Comparison of ENCODE assay signal across 11 mouse cellular contexts in the genomic region with DNA sequence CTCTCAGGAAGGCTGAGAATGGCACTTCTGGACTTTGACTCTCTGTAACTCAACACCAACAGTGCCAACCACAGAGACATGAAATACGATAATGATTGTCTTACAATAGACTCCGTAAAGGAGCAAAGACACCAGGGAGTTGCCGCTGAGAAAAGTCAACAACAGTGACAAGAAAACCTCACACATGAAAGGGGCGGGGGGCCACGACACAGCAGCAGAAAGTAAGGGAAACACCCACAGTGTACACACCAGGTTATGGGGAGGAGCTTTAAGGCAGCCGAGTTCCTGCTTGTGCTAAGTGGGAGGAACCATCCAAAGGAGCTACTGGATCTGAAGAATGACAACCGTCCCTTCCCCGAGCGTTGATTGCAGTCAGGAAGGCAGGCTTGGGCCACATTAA. TPM values are rescaled to one million over a fixed set of nuclear protein-coding genes. Genes with fewer than 3 reads are reported as not detected.
A peak's percentile ranks its signal among the peaks of the same experiment; 100 is the strongest.
DNase-seq lines count a peak whose midpoint lies in the region; ATAC-seq and TF ChIP-seq lines count a peak whose summit lies in the region.
"Had no signal": no experiment of that assay in that cellular context is flagged by ENCODE, and none has a peak within 500 bp of the region (broad histone marks: within the 10 kb centered on the region; RNA-seq: fewer than 3 reads in every experiment).

No protein-coding gene starts in this region.

- H3K4me2 ChIP-seq in kidney, postnatal 0 days (ENCODE audit: low read length) = peak overlapping the region; percentile 39
- no peak overlapping the region for H3K4me2 ChIP-seq in hindbrain, embryonic 16.5 days (ENCODE audit: low read length)

- DNase-seq in lung, adult 18-20 months = peak; percentile 62 to 77
- DNase-seq in lung, postnatal 14 days = no peak
- peak; percentile 85 for DNase-seq in kidney, postnatal 0 days (ENCODE audit: low spot score)
- peak; percentile 57 for DNase-seq in lung, postnatal 25 days (ENCODE audit: low spot score)
- DNase-seq in gastrocnemius, adult 8-10 months (ENCODE audit: low spot score in 2 of 2) = no peak
- DNase-seq in cerebellum, adult 9-11 months = no peak
- no peak for DNase-seq in heart, postnatal 25 days (ENCODE audit: low spot score)
- DNase-seq: adrenal gland, adult 8-10 months; cerebellum, postnatal 25 days had no signal

- peak; percentile 71 for ATAC-seq in kidney, postnatal 0 days (replicated peaks; ENCODE audit: low FRiP score, low read depth)
- no peak for ATAC-seq in hindbrain, embryonic 16.5 days

- H3K4me3 ChIP-seq in kidney, postnatal 0 days (replicated peaks; ENCODE audit: low read depth, low read length) = no peak overlapping the region
- no peak overlapping the region for H3K4me3 ChIP-seq in hindbrain, embryonic 16.5 days (ENCODE audit: low read length)

- H3K36me3 ChIP-seq in kidney, postnatal 0 days (ENCODE audit: insufficient read depth, low read length) = no peaks in the 10 kb centered on the region
- H3K36me3 ChIP-seq in hindbrain, embryonic 16.5 days (ENCODE audit: control insufficient read depth, insufficient read depth, low read length) = no peaks in the 10 kb centered on the region

- TF ChIP-seq CTCF in kidney, postnatal 0 days (IDR thresholded peaks at IDR 0.05; ENCODE audit: low read depth) = no peak

- H3K9ac ChIP-seq in kidney, postnatal 0 days (ENCODE audit: low read depth, low read length) = no peak overlapping the region
- H3K9ac ChIP-seq in hindbrain, embryonic 16.5 days (ENCODE audit: low read depth, low read length) = no peak overlapping the region

- no peaks in the 10 kb centered on the region for H3K27me3 ChIP-seq in kidney, postnatal 0 days (ENCODE audit: insufficient read depth, low read length)
- no peaks in the 10 kb centered on the region for H3K27me3 ChIP-seq in hindbrain, embryonic 16.5 days (replicated peaks; ENCODE audit: control insufficient read depth, insufficient read depth, low read length)
- H3K27me3 ChIP-seq: CH12.LX had no signal

- WGBS in kidney, postnatal 0 days = 24% methylated on average over 9 of the region's 9 CpGs
- WGBS in hindbrain, embryonic 16.5 days = 54% methylated on average over 9 of the region's 9 CpGs

- peak overlapping the region; percentile 31; the same call in 1 of the 2 replicates for H3K27ac ChIP-seq in kidney, postnatal 0 days
- H3K27ac ChIP-seq in hindbrain, embryonic 16.5 days (ENCODE audit: low read depth, low read length) = no peak overlapping the region

- intact Hi-C loops in heart, postnatal 25 days (cut with DNase I) = loop anchor here (5.0 kb wide), 3 partner anchors 53 to 123 kb away; no protein-coding TSS in a partner anchor

- no peaks in the 10 kb centered on the region for H3K9me3 ChIP-seq in kidney, postnatal 0 days (replicated peaks; ENCODE audit: low read length)
- H3K9me3 ChIP-seq in hindbrain, embryonic 16.5 days (ENCODE audit: control insufficient read depth, low read length) = no peaks in the 10 kb centered on the region

- H3K4me1 ChIP-seq in kidney, postnatal 0 days (replicated peaks; ENCODE audit: insufficient read depth, low read length) = peaks cover 12% of the 10 kb centered on the region
- peaks cover 13% of the 10 kb centered on the region for H3K4me1 ChIP-seq in hindbrain, embryonic 16.5 days (ENCODE audit: control insufficient read depth, insufficient read depth, low read depth, low read length)

RNA-seq across cellular contexts. Expression of gene Stxbp6, which starts 4.3 kb away (rescaled TPM):
- polyA plus RNA-seq in kidney, postnatal 0 days (2015; fragmentation: Nextera tagmentation; extraction: Ambion mirVana) = 20.3 and 21.7 TPM in 2 replicates
- total RNA-seq in gastrocnemius, adult 8-10 months (2022) = 1 to 10 TPM; 2.4 to 6.1 (median 2.9) TPM
- polyA plus RNA-seq in hindbrain, embryonic 16.5 days (2015; fragmentation: Nextera tagmentation; extraction: Ambion mirVana) = 21.6 and 22.6 TPM in 2 replicates
- 10 to 100 TPM in 1 of 2 experiments, 1 to 10 TPM in 1; 9.3 to 16.5 TPM for total RNA-seq in heart, postnatal 25 days (2021)
- total RNA-seq: CH12.LX had no signal

Comparison
In these comparisons a context has a peak if more than half of its experiments do, and no peak if none do; other contexts are left out.
1. DNase-seq: peak in lung, adult 18-20 months (2 of 2), kidney, postnatal 0 days (single experiment) and lung, postnatal 25 days (single experiment); none in lung, postnatal 14 days (single experiment), gastrocnemius, adult 8-10 months (0 of 2), cerebellum, adult 9-11 months (single experiment) and heart, postnatal 25 days (single experiment).